Mouse (Mus musculus) embryonic facial prominence, embryonic 12.5 days (tissue): ENCODE results near the gene Mfap1a. TPM values are rescaled to one million over a fixed set of nuclear protein-coding genes. Genes with fewer than 3 reads are reported as not detected.
"Not testable (repeated sequence)": the region's sequence is repeated elsewhere in the genome, so short reads cannot be mapped to it uniquely, and the experiment has no call there.

Source experiments
- ATAC-seq: fragments of 200-750 bp; cut with Nextera tagmentation; 2 replicates; pipeline ENCODE4 v1.8.0; 2017; ENCODE audit not compliant: insufficient number of reproducible peaks, insufficient read depth, low FRiP score, low TSS enrichment
- H3K27ac ChIP-seq: fragments of 300-500 bp; sonication (generic); 2 replicates; pipeline ENCODE4 v1.5.1; 2016; ENCODE audit warnings: mild to moderate bottlenecking
- H3K27me3 ChIP-seq: fragments of 300-500 bp; sonication (generic); 2 replicates; pipeline ENCODE4 v1.6.1; 2016; ENCODE audit warnings: mild to moderate bottlenecking, moderate library complexity
- H3K36me3 ChIP-seq: fragments of 300-500 bp; sonication (generic); 2 replicates; pipeline ENCODE4 v1.6.1; 2016; ENCODE audit warnings: mild to moderate bottlenecking
- H3K4me1 ChIP-seq: fragments of 300-500 bp; sonication (generic); 2 replicates; pipeline ENCODE4 v1.6.1; 2016
- H3K4me2 ChIP-seq: fragments of 300-500 bp; sonication (generic); replicated peaks from 2 replicates; pipeline ENCODE4 v1.6.1; 2016; ENCODE audit warnings: mild to moderate bottlenecking, moderate library complexity
- H3K4me3 ChIP-seq: fragments of 300-500 bp; sonication (generic); 2 replicates; pipeline ENCODE4 v1.5.1; 2016; ENCODE audit warnings: mild to moderate bottlenecking
- H3K9ac ChIP-seq: fragments of 300-500 bp; sonication (generic); 2 replicates; pipeline ENCODE4 v1.6.1; 2016; ENCODE audit warnings: mild to moderate bottlenecking, moderate library complexity
- H3K9me3 ChIP-seq: fragments of 300-500 bp; sonication (generic); 2 replicates; pipeline ENCODE4 v1.6.1; 2016; ENCODE audit warnings: mild to moderate bottlenecking, moderate library complexity
- whole genome bisulfite sequencing: fragments of 180-500 bp; shearing (Covaris S2); methylation state at CpG from one replicate; pipeline ENCODE4 v1.1.7; 2016; 5-methylcytosine and 5-hydroxymethylcytosine counted together
- polyA plus RNA-seq: library from polyadenylated mRNA; unstranded; fragments of >200 nt; fragmentation: Nextera tagmentation; extraction: Ambion mirVana; gene quantifications from 2 replicates; pipeline ENCODE4 v1.2.1, GENCODE M21; 2016

Mfap1a gene
- polyA plus RNA-seq: 32.5 and 33.0 TPM in 2 replicates

DNA sequence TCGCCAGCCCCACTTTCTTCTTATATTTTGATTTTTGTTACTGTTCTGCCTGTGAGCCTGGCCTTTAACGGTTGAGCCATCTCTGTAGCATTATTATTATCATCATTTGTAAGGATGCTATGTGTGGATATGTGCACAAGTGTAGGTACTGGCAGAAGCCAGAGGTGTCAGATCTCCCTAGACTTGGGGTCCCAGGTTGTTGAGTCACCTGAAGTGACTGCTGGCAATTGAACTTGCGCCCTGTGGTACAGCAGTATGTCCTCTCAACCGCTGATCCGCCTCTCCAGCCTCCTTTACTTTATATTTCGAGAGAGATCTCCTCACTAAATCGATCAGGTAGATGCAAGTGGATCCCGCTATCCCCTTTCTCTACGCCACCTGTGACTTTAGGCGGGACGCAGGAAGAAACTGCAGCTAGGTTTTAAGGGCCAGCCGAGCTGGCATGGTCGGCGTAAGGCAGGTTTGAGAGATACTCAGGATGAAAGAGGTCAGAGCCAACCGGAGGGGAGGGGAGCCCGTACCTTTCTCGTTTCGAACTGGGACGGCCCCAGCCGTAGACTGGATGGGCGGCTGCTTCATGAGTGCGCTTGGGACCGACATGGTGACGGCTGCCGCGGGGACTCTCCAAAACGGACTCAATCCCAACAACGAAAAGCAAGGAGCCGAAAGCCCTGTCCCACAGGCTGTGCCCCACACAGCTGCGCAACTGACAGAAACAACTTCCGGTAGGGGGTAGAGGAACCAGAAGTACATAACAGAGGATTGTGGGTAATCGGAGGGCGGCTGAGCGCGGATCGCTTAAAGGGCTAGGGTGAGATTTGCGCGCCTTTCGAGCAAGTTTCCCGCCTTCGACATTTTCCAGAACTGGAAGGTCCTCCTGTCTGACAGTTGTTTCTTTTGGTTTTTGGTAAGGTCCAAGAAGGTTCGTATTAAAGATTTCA, at the start of gene Mfap1a, which contains the start of gene Wdr76:
Gene Mfap1a (minus strand): TSS at position 724 of the 941 bp plus-strand sequence.
Gene Wdr76 (plus strand): TSS at position 782 of the 941 bp plus-strand sequence.
- H3K36me3 ChIP-seq: not testable (repeated sequence)
- 0 out of 2 replicates have a peak within 1 kb of the TSS, but pooled peaks have one; percentile 32 for H3K27ac ChIP-seq
- WGBS: 4% methylated on average over 42 of the region's 42 CpGs

DNA sequence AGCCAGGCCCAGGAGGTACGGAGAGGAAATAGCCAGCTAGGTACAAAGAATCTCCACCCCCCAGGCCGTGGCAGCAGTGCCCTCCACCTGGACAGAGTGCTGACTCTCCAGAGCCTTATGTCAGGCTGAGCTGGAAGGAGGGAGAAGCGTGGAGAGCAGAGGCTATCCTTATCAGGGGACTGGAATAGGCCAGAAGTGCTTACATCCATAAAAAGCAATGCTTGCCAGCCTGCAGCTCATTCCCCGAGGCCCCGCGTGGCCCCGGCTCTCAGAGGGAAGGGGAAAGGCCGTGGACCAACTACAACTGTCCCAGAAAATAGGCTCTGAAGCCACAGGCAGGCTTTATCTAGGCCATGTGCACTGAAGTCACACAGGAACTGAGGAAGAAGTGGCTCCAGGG, 44.8 kb upstream of the Mfap1a start:
- Histone ChIP-seq H3K27me3 (no peaks in the 10 kb centered on the region), H3K36me3 (peaks cover 8% of the 10 kb centered on the region; the same call in 1 of the 2 replicates), H3K4me3 (no peak overlapping the region), H3K4me1 (no peaks in the 10 kb centered on the region), H3K9ac (no peak overlapping the region), H3K27ac (no peak overlapping the region), H3K4me2 (no peak overlapping the region), H3K9me3 (no peaks in the 10 kb centered on the region)
- no peak for ATAC-seq
- 84% methylated on average over 8 of the region's 8 CpGs for WGBS

More for the DNA sequence above, at the start of gene Mfap1a, which contains the start of gene Wdr76:
- peak; percentile 76 for ATAC-seq
- H3K9ac ChIP-seq: peak within 1 kb of the TSS; percentile 61
- H3K4me1 ChIP-seq: peaks cover 11% of the 10 kb centered on the region; the same call in 1 of the 2 replicates
- H3K4me2 ChIP-seq: peak within 1 kb of the TSS; percentile 75
- H3K4me3 ChIP-seq: peak within 1 kb of the TSS; percentile 49
- H3K9me3 ChIP-seq, H3K27me3 ChIP-seq: not testable (repeated sequence)

DNA sequence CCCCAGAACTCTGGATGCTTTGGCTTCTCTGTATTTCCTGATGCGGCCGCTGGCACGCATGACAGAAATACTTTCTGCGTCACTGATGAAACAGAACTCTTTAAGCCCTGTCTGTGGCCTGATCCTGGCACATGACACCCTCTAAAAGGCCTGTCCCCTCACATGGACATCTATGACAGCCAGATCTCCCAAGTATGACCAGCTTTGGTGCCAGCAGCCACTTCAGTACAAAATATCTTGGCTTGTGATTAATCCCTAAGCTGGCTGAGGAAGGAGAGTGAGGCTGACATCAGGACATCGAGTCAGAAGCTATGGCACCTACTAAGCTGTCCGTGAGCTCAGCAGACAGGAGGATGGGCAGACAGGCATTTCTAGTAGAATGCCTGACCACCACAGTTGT, 43.2 kb upstream of the Mfap1a start:
- no peaks in the 10 kb centered on the region for H3K4me1 ChIP-seq
- peaks cover 18% of the 10 kb centered on the region for H3K36me3 ChIP-seq
- no peaks in the 10 kb centered on the region for H3K9me3 ChIP-seq
- no peak for ATAC-seq
- H3K4me2 ChIP-seq: no peak overlapping the region
- no peaks in the 10 kb centered on the region for H3K27me3 ChIP-seq
- H3K4me3 ChIP-seq: no peak overlapping the region
- WGBS: 91% methylated on average over 6 of the region's 6 CpGs
- no peak overlapping the region for H3K9ac ChIP-seq
- no peak overlapping the region for H3K27ac ChIP-seq

DNA sequence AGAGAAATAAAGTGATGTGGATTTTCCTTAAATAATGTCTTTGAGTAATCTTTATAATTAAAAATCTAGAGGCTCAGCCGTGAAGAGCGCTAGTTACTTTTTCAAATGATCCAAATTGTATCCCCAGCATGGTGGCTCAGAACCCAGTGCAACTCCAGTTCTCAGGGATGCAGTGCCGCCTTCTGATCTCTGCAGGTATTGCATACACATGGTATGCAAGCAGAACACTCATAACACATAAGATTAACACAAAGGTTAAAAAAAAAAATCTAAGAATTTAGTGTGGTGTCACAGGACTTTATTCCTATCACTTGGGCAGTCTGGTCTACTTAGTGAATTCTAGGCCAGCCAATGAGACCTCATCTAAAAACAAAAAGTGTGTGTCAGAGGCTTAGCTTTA, 38.4 kb upstream of the Mfap1a start:
- Histone ChIP-seq H3K27ac (no peak overlapping the region), H3K9ac (no peak overlapping the region), H3K4me2 (no peak overlapping the region), H3K27me3 (no peaks in the 10 kb centered on the region), H3K4me3 (no peak overlapping the region), H3K4me1 (no peaks in the 10 kb centered on the region), H3K36me3 (peaks cover 33% of the 10 kb centered on the region), H3K9me3 (no peaks in the 10 kb centered on the region)
- 93% methylated on average over 3 of the region's 3 CpGs for WGBS
- no peak for ATAC-seq

DNA sequence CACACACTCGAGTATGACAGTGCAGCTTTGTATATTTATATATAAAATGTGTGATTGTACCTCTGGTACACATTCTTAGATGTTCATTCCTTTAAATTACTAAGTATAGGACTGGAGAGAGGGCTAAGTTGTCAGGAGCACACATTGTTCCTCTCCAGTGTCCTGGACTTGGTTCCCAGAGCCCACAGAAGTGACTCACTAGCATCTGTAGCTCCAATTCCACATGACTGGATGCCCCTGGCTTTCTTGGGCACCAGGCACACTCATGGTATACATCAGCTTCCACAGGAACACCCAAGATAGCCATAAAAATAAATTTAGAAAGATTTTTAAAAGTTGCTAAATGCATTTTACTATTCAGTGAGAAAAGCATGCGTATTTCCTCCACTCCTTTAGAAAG, 18.6 kb upstream of the Mfap1a start:
- Histone ChIP-seq H3K9me3 (no peaks in the 10 kb centered on the region), H3K27ac (no peak overlapping the region), H3K36me3 (peaks cover 35% of the 10 kb centered on the region), H3K27me3 (no peaks in the 10 kb centered on the region), H3K4me1 (no peaks in the 10 kb centered on the region), H3K4me3 (no peak overlapping the region), H3K9ac (no peak overlapping the region), H3K4me2 (no peak overlapping the region)
- no peak for ATAC-seq
- 92% methylated on average over 2 of the region's 2 CpGs for WGBS

DNA sequence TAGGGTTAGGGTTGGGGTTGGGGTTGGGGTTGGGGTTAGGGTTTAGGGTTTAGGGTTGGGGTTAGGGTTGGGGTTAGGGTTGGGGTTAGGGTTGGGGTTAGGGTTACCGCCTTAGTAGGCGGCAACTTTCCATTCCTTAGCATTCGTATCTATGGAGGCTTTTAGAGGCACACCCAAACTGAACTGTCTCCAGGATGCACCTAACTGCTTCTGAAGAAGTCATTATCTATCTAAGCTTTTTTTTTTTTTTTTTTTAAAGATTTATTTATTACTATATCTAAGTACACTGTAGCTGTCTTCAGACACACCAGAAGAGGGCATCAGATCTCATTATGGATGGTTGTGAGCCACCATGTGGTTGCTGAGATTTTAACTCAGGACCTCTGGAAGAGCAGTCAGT, 16.4 kb upstream of the Mfap1a start:
- H3K4me2 ChIP-seq, H3K27me3 ChIP-seq, H3K9ac ChIP-seq, H3K9me3 ChIP-seq, H3K27ac ChIP-seq, ATAC-seq, H3K4me1 ChIP-seq, H3K4me3 ChIP-seq: not testable (repeated sequence)
- H3K36me3 ChIP-seq: peaks cover 37% of the 10 kb centered on the region
- WGBS: 94% methylated on average over 3 of the region's 3 CpGs

DNA sequence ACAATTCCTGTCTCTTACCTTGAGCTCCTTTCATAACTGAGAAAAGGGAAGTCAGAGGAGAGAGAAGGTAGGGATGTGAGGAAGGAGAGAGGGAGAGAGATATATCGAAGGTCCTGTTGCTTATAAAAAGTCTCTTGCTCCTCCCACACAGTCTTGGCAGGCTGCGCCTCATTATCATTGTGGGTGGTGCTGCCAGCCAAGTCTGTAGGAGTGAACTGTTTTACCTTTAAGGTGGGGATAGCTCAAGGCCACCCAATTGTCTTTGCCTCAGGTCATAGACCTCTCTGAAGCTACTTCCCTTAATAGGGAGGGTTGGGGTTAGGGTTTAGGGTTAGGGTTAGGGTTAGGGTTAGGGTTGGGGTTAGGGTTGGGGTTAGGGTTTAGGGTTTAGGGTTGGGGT, 15.5 kb upstream of the Mfap1a start:
- Histone ChIP-seq H3K27me3 (no peaks in the 10 kb centered on the region), H3K36me3 (peaks cover 42% of the 10 kb centered on the region), H3K4me3 (no peak overlapping the region), H3K27ac (no peak overlapping the region), H3K9me3 (no peaks in the 10 kb centered on the region), H3K9ac (no peak overlapping the region), H3K4me2 (no peak overlapping the region), H3K4me1 (no peaks in the 10 kb centered on the region)
- 92% methylated on average over 2 of the region's 2 CpGs for WGBS
- ATAC-seq: no peak

DNA sequence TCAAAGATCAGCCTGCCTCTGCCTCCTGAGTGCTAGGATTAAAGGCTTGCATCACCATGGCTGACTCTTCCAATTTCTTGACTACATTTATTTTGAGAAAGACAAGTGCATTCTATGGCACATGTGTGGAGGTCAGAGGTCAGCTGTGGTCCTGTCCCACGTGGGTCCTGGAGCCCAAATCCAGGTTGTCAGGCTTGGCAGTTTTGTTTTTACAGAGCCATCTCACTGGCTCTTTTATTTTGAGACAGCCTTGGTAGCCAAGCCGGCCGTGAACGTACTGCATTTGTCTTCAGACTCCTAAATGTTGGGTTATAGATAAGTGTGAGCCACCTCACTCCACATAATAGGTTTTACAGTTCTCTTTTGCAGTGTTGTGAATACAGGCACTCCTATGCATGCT, 12.2 kb upstream of the Mfap1a start:
- H3K4me1 ChIP-seq, H3K27me3 ChIP-seq, H3K4me2 ChIP-seq, H3K4me3 ChIP-seq, H3K9ac ChIP-seq, H3K27ac ChIP-seq, ATAC-seq, H3K9me3 ChIP-seq: not testable (repeated sequence)
- peaks cover 33% of the 10 kb centered on the region for H3K36me3 ChIP-seq
- WGBS: 89% methylated on average over 4 of the region's 4 CpGs

DNA sequence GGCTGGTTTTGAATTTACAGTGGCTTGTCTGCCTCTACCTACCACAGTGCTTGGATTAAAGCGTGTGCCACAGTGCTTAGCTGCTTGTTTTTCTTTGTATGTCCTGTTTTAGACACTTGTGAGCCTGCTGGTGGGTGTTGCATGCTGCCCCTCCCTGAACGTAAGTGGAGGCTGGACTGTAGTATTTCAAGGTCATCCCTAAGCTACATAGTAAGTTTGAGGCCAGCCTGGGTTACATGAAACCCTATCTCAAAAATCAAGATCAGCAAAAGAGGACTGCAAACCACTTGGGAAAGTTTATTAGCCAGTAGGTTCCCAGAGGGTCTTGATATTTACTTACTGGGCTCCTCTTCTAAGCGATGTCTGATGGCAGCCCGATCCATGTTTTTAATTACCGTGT, 11.6 kb upstream of the Mfap1a start:
- no peak for ATAC-seq

DNA sequence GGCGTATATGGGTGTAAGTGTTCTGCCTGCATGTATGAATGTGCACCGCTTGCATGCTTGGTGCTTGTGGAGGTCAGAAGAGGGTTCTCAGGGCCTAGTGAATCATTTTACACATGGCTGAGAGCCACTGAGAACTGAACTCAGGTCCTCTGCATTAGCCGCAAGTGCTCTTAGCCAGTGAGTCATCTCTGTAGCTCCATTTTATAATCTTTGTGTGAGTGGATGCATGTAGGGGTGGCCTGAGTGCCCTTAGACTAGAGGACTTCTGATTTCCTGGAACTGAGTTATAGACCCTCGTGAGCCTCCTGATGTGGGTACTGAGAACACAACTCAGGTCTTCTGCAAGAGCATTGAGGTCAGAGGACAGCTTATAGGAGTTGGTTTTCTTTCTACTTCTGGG, 7.7 kb upstream of the Mfap1a start:
- H3K27ac ChIP-seq: no peak overlapping the region
- no peak overlapping the region for H3K9ac ChIP-seq
- no peaks in the 10 kb centered on the region for H3K27me3 ChIP-seq
- H3K4me3 ChIP-seq: no peak overlapping the region
- H3K36me3 ChIP-seq: peaks cover 39% of the 10 kb centered on the region
- H3K9me3 ChIP-seq: no peaks in the 10 kb centered on the region
- ATAC-seq: no peak
- H3K4me2 ChIP-seq: no peak overlapping the region
- 0 out of 2 replicates have a peak, but pooled peaks cover 2% of the 10 kb centered on the region for H3K4me1 ChIP-seq
- WGBS: 95% methylated on average over 4 of the region's 4 CpGs

More for the DNA sequence above, 11.6 kb upstream of the Mfap1a start:
- Histone ChIP-seq H3K4me2 (no peak overlapping the region), H3K36me3 (peaks cover 33% of the 10 kb centered on the region), H3K27ac (no peak overlapping the region), H3K9ac (no peak overlapping the region), H3K4me3 (no peak overlapping the region), H3K9me3 (no peaks in the 10 kb centered on the region), H3K27me3 (no peaks in the 10 kb centered on the region), H3K4me1 (no peaks in the 10 kb centered on the region)
- WGBS: 88% methylated on average over 5 of the region's 5 CpGs

DNA sequence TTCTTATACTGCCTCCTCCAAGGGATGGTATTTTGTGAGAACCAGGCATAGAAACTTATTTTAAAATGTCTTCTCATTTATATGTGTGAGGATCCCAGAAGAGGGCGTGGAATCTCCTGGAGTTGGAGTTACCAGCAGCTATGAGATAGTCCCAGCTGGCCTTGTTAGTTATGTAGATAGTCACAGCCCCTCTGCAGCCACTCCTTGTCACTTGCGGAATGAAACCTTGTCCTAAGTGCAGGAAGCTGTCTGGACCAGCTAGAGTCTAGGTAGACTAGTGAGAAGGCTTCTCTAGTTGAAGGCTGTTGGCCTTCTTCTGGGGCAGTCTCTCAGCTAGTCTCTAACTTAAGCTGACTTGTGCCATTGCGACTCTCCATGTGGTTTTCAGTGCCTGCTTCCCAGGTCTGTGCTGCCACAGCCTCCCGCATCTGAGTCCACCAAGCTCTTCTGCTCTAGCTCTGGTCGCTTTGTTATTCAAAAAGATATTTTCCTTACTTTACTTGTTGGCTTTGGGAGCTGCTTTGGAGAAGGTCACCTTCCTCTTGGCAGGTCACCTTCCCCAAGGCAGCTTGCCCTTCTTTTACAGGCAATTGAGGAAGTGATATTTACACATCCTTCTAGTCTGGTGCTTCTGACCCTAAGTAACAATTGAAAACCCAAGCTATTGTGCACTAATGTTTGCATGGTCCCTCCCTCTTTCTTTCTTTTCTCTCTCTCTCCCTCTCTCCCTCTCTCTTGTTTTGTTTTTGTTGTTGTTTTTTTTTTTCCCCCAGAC, 6.7 kb upstream of the Mfap1a start:
- not testable (repeated sequence) for H3K9ac ChIP-seq, H3K27ac ChIP-seq, H3K4me3 ChIP-seq, H3K4me2 ChIP-seq, H3K9me3 ChIP-seq, H3K4me1 ChIP-seq, ATAC-seq, H3K27me3 ChIP-seq
- 91% methylated on average over 5 of the region's 5 CpGs for WGBS
- H3K36me3 ChIP-seq: peaks cover 35% of the 10 kb centered on the region
